Mouse (Mus musculus): Measurements from ENCODE around the gene Cog3. TPM values are rescaled to one million over a fixed set of nuclear protein-coding genes. Genes with fewer than 3 reads are reported as not detected.

Cog3 gene
- polyA plus RNA-seq, 1 experiment from 2014 or later: 21.0 TPM

DNA sequence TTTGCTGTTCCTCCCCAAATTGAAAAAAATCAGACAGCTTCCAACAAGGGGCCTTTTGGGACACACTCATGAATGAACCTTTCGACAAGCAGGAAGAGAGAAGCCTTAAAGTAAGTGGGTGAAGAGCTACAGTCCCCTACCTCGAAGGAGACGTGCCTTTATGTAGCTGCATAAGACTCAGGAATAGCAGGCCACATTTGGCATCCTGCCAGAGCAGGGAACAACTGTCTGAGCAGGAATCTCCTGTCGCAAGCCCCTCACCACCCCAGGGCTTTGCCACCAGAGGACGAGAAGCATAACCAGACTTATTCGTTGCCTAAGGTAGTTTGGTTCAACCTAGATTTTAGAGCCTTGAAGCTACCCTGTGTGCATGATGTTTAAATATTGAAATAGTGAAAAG lies 78.0 kb downstream of the Cog3 start:
- Histone ChIP-seq H3K9ac (ENCODE audit: low read length) (no peak overlapping the region), H3K27ac (ENCODE audit: low read length) (no peak overlapping the region), H3K4me1 (replicated peaks; ENCODE audit: control insufficient read depth, insufficient read depth, low read length) (no peaks in the 10 kb centered on the region), H3K4me3 (ENCODE audit: low read length) (no peak overlapping the region), H3K4me2 (ENCODE audit: low read depth, low read length) (no peak overlapping the region), H3K27me3 (ENCODE audit: control insufficient read depth, insufficient read depth, low read depth, low read length) (no peaks in the 10 kb centered on the region), H3K36me3 (ENCODE audit: control insufficient read depth, insufficient read depth, low read length) (no peaks in the 10 kb centered on the region), H3K9me3 (ENCODE audit: control insufficient read depth, low read length) (no peaks in the 10 kb centered on the region)
- 44% methylated on average over 6 of the region's 6 CpGs for WGBS
- no peak for ATAC-seq (ENCODE audit: low read depth)

- no peak for ATAC-seq (ENCODE audit: low read depth)
- Histone ChIP-seq H3K27ac (ENCODE audit: low read length) (no peak overlapping the region), H3K4me3 (ENCODE audit: low read length) (no peak overlapping the region)
Measured at GRCm38 (mm10) chr14:75669085-75669645, 85.2 kb downstream of the Cog3 start.

GRCm38 (mm10) chr14:75665430-75666180 lies 88.7 kb downstream of the Cog3 start:
- no peaks in the 10 kb centered on the region; the same call in 1 of the 2 replicates for H3K4me1 ChIP-seq (replicated peaks; ENCODE audit: control insufficient read depth, insufficient read depth, low read length)
- WGBS: 78% methylated on average over 2 of the region's 2 CpGs
- H3K9me3 ChIP-seq (ENCODE audit: control insufficient read depth, low read length): 0 out of 2 replicates have a peak, but pooled peaks cover 2% of the 10 kb centered on the region
- no peak overlapping the region for H3K9ac ChIP-seq (ENCODE audit: low read length)
- H3K27ac ChIP-seq (ENCODE audit: low read length): no peak overlapping the region
- H3K4me2 ChIP-seq (ENCODE audit: low read depth, low read length): no peak overlapping the region
- no peak for ATAC-seq (ENCODE audit: low read depth)
- no peak overlapping the region for H3K4me3 ChIP-seq (ENCODE audit: low read length)
- H3K36me3 ChIP-seq (ENCODE audit: control insufficient read depth, insufficient read depth, low read length): no peaks in the 10 kb centered on the region
- no peaks in the 10 kb centered on the region for H3K27me3 ChIP-seq (ENCODE audit: control insufficient read depth, insufficient read depth, low read depth, low read length)

More at GRCm38 (mm10) chr14:75669085-75669645, 85.2 kb downstream of the Cog3 start:
- 0 out of 2 replicates have a peak, but pooled peaks cover 2% of the 10 kb centered on the region for H3K9me3 ChIP-seq (ENCODE audit: control insufficient read depth, low read length)
- WGBS: 65% methylated on average over 1 of the region's 1 CpGs
- no peak overlapping the region for H3K4me2 ChIP-seq (ENCODE audit: low read depth, low read length)
- H3K27me3 ChIP-seq (ENCODE audit: control insufficient read depth, insufficient read depth, low read depth, low read length): no peaks in the 10 kb centered on the region
- no peaks in the 10 kb centered on the region for H3K36me3 ChIP-seq (ENCODE audit: control insufficient read depth, insufficient read depth, low read length)
- no peaks in the 10 kb centered on the region for H3K4me1 ChIP-seq (replicated peaks; ENCODE audit: control insufficient read depth, insufficient read depth, low read length)
- H3K9ac ChIP-seq (ENCODE audit: low read length): no peak overlapping the region

- Histone ChIP-seq H3K27me3 (ENCODE audit: control insufficient read depth, insufficient read depth, low read depth, low read length) (no peaks in the 10 kb centered on the region), H3K9ac (ENCODE audit: low read length) (no peak overlapping the region), H3K9me3 (ENCODE audit: control insufficient read depth, low read length) (no peaks in the 10 kb centered on the region), H3K36me3 (ENCODE audit: control insufficient read depth, insufficient read depth, low read length) (no peaks in the 10 kb centered on the region), H3K4me3 (ENCODE audit: low read length) (no peak overlapping the region), H3K4me2 (ENCODE audit: low read depth, low read length) (no peak overlapping the region), H3K4me1 (replicated peaks; ENCODE audit: control insufficient read depth, insufficient read depth, low read length) (no peaks in the 10 kb centered on the region; the same call in 1 of the 2 replicates), H3K27ac (ENCODE audit: low read length) (no peak overlapping the region)
- ATAC-seq (ENCODE audit: low read depth): no peak
- 38% methylated on average over 8 of the region's 8 CpGs for WGBS
Measured at GRCm38 (mm10) chr14:75661548-75661947, 92.8 kb downstream of the Cog3 start.

DNA sequence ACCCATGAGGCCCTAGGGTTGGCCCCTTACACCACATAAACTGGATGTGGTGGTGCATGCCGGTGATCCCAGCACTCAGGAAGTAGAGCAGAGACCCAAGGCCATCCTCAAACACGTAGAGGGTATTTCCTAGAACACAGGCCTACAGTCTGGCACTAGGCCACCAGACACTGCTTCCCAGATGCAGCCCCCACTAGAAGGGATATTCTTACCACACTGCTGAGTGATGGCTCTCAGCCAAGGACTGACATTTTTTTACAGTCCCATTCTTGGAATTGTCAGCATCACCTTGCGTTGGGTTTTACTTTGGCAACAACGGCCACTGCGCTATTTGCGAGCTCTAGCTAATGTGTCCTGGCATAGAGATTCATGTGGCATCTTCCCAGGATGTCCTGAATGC lies 93.4 kb downstream of the Cog3 start:
- H3K9ac ChIP-seq (ENCODE audit: low read length): no peak overlapping the region
- no peaks in the 10 kb centered on the region for H3K27me3 ChIP-seq (ENCODE audit: control insufficient read depth, insufficient read depth, low read depth, low read length)
- no peak overlapping the region for H3K4me2 ChIP-seq (ENCODE audit: low read depth, low read length)
- ATAC-seq (ENCODE audit: low read depth): peak; percentile 52
- no peaks in the 10 kb centered on the region for H3K9me3 ChIP-seq (ENCODE audit: control insufficient read depth, low read length)
- 51% methylated on average over 6 of the region's 6 CpGs for WGBS
- no peaks in the 10 kb centered on the region; the same call in 1 of the 2 replicates for H3K4me1 ChIP-seq (replicated peaks; ENCODE audit: control insufficient read depth, insufficient read depth, low read length)
- H3K4me3 ChIP-seq (ENCODE audit: low read length): no peak overlapping the region
- H3K36me3 ChIP-seq (ENCODE audit: control insufficient read depth, insufficient read depth, low read length): no peaks in the 10 kb centered on the region
- no peak overlapping the region for H3K27ac ChIP-seq (ENCODE audit: low read length)

Other genes with a start within 250 kb of the Cog3 start
- not detected in 2 replicates for gene Spert, start 161.4 kb downstream of the Cog3 start, polyA plus RNA-seq (2015; fragmentation: Nextera tagmentation; extraction: Ambion mirVana)
- gene Erich6b, start 112.3 kb downstream of the Cog3 start, polyA plus RNA-seq (2015; fragmentation: Nextera tagmentation; extraction: Ambion mirVana): not detected in 2 replicates
- gene Slc25a30, start 32.5 kb upstream of the Cog3 start, polyA plus RNA-seq (2015; fragmentation: Nextera tagmentation; extraction: Ambion mirVana): 3.3 and 3.5 TPM in 2 replicates
- gene Tpt1, start 90.6 kb upstream of the Cog3 start, polyA plus RNA-seq (2015; fragmentation: Nextera tagmentation; extraction: Ambion mirVana): 979 and 987 TPM in 2 replicates
- 0.36 and 0.38 TPM in 2 replicates for gene Kctd4, start 200.5 kb upstream of the Cog3 start, polyA plus RNA-seq (2015; fragmentation: Nextera tagmentation; extraction: Ambion mirVana)

Measured in lung, embryonic 16.5 days (tissue).